Mouse (Mus musculus) liver (tissue): ENCODE results near the gene Tmem260.
A peak's percentile ranks its signal among the peaks of the same experiment; 100 is the strongest.

Experiments used
- DNase-seq: peaks from one replicate; pipeline ENCODE4 v3.0.0-alpha.2; 2020; ENCODE audit warnings: mixed read lengths

Tmem260 gene

GRCm38 (mm10) chr14:48482762-48483161, 36.8 kb downstream of the Tmem260 start:
- DNase-seq: no peak

- DNase-seq: peak; percentile 37
These were observed 48.0 kb downstream of the Tmem260 start for GRCm38 (mm10) chr14:48493896-48494295.

- DNase-seq: no peak
These were observed 56.6 kb downstream of the Tmem260 start for GRCm38 (mm10) chr14:48502573-48502972.

DNA sequence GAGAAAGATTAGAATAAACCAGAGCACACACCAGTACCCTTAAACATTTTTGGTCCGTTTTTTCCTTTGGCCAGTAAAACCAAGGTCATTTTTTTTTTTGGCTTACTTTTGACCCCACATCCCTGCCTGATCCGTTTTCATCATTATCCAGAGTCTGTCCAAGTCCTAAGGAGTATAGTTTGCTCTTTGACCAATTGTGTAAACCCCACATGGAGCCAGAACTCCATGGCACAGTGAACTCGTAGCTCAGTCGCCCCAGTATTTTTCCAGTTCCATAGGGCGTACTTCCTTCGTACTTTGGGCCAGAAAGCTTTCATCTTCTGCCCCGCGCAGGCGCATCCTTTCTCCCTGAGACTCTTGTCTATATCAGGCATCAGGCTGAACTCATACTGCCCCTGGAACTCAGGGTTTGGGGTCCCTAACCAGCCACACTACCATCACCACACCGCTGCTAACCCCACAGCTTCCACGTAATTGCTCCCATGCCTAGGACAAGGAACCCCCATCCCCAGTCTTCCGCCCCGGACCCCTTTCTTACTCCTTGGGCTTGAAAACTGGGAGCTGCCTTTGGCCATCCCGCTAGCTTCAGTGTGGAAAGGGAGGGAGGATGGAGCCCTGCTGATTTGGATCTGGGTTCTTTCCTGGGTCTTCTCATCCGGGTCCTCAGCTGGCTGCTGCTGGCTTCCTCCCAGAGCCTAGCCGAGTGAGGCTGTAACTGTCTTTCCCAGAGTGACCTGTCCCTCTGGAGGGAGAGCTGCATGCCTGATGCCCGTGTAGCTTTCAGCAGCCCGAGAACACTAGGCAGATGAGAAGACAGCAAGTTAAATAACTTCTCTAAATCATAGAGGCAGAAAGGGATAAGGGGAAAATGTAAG, 58.0 kb downstream of the Tmem260 start:
- no peak for DNase-seq

GRCm38 (mm10) chr14:48504566-48504950, 58.6 kb downstream of the Tmem260 start:
- DNase-seq: no peak

- no peak for DNase-seq
These were observed 59.7 kb downstream of the Tmem260 start for GRCm38 (mm10) chr14:48505606-48506005.

GRCm38 (mm10) chr14:48507376-48507775, 61.5 kb downstream of the Tmem260 start:
- no peak for DNase-seq

- DNase-seq: no peak
These were observed 63.2 kb downstream of the Tmem260 start for GRCm38 (mm10) chr14:48509131-48509530.

DNA sequence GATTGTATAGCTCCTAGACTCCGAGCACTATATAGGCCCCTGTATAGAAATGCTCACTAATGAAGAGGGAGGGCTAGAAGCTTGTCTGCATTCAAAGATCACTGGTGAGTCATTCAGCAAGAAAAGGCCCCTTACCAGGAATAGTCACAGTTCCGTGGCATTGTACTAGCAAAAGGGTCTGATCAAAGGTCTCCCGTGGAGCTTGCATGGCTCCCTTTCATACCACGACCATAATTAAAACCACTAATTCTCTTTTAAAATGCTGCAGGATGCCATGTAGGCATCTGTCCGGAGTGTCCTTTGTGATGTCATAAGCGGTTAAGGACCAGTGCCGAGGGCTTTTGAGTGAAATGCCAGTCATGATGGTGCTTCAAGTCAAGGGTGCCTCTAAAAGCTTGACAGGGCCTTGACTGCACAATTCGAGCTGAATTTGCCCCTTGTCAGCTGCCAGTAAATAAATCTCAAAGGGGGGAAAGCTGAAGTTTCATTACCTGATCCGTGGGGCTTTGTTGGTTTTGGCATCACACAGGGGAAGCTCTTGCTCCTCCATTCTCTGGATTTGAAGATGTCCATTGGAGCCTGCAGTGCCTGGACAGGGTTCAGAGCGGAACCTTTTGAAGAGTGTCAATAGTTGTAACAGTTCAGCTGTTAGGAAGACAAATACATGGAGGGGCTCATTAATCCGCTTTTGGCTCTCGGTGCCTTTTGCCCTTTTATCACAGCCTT, 67.3 kb downstream of the Tmem260 start:
- no peak for DNase-seq

- no peak for DNase-seq
These were observed 68.0 kb downstream of the Tmem260 start for GRCm38 (mm10) chr14:48513824-48514493.

DNA sequence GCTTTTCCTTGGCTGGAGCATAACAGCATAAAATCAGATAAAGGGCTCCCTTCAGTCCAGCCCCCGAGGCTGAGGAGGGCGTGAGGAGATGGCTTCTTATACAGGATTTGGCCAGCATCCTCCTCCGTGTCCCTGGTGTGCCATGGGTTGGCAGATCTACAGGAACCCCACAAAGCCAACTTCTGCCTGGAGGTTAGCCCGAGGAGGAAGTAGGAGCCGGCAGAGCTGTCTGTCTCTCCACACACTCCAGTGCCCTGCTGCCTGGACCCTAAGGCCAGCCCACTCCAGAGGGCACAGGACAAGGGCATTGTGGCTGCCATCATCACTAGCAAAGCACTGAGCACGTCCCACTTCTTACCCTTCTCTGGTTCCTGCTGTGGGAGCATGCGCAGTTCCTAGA, 68.7 kb downstream of the Tmem260 start:
- no peak for DNase-seq

DNA sequence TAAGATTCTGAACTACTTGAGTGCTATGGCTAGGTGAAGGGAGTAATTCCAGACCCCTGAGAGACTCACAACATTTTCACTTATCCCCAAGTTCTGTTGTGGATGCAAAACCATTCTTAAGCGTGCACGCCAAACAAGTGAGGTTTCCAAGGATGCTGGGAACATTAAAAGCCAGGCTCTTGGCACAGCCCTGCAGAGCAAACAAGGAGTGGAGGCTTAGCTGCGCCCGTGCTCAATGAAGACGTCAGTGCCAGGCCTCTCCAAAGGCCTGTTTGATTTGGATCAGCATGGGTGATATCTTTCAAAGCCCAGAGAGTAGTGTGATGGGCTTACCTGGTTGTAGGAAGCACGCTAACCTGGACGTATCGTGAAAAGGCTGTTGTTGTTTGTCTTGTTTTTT, 69.6 kb downstream of the Tmem260 start:
- DNase-seq: no peak

- DNase-seq: no peak
These were observed 77.4 kb downstream of the Tmem260 start for GRCm38 (mm10) chr14:48523361-48523760.

DNA sequence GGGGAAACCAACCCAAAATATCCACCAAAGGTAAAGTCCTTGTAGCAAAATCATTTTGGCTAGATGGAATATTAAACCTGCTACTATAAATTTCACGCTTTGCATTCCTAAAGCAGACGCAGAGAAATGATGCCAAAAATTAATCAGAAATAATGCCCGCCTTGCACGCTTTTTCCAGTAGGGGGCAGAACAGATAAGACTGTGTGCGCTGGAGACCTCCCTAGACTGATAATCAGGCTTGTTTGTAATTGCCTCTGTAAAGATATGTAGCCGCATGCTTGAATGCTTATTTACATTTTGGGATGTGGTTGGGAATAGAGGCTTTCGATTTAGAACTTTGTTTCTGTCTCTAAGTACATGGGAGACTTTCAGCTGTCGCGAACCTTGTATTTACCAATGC, 78.2 kb downstream of the Tmem260 start:
- DNase-seq: peak; percentile 43

DNA sequence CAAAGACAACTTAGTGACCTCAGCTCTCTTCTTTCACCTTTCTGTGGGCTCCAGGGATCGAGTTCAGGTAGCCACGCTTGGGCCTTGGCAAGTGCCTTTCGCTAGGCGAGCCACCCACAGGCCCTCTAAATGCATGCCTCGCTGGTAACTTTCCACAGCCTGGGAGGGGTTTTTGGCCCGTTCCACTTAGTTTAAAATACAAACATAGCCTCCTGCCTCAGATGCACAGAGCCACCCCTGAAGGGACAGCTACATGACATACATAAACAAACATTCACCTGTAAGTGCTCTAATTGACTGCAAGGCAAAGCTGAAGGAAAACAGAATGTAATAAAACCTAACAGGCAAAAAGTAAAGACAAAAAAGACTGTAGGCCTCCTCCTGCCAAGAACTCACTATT, 79.1 kb downstream of the Tmem260 start:
- no peak for DNase-seq

DNA sequence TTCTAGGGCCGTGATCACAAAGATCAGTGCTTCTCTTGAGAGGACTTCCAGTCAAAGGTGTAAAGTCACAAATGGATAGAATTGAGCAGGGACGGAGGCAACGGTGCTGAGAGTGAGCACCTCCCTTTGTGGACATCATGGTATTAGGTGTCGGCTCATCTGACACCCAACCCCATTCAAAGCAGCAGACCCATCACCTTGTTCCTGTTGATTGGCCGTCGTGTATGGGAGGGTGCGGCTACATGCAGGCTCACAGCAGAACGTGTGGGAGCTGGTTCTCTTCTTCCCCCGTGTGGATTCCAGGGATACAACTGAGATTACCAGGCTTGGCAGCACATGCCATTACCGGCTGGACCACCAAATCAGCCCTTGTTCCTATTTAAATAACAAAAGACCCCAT, 84.7 kb downstream of the Tmem260 start:
- DNase-seq: no peak

DNA sequence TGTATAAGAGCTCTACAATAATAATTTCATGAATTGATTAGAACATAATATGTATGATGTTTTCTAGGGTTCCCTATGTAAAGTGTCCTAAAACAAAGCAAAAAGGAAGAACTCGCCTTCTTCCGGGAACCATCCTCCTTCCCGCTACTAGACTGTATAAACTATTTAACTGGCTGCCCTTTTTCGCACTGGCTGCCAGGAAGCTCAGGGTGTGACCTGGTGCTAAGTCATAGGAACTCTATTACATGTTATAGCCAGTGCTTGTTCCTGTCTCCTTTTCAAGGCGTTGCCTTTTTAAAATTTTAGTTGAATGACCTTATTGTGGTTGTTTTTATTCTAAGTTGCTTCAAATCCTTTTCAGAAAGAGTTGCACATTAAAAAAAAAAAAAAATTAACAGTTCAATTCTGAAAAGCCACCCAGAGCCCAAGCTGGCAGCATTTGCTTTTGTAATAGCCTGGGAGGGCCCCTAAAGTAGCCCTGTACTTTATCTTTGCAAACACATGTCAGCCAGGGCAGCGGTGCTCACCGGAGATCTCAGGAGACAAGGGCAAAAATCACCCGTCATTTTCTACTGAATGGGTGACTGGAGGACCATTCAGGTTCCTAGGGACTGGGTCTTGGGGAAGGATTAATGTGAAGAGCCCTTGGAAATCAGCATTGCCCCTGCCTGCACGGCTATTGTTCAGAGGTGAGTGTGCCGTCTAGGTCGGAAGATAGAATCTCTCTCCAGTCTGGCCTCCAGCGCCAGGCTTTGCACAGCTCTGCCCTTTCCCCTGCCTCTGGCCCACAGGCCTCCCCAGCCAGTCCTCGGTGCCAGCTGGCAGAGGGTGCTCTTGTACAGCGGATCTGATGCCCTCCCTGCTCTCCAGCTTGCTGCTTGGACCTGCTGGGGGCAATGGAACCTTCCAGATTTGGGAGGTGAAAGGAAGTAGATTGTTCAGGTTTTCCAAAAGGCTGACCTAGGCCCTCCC, 92.2 kb downstream of the Tmem260 start:
- peak; percentile 85 for DNase-seq

- DNase-seq: no peak
These were observed 99.2 kb downstream of the Tmem260 start for GRCm38 (mm10) chr14:48545166-48545565.

DNA sequence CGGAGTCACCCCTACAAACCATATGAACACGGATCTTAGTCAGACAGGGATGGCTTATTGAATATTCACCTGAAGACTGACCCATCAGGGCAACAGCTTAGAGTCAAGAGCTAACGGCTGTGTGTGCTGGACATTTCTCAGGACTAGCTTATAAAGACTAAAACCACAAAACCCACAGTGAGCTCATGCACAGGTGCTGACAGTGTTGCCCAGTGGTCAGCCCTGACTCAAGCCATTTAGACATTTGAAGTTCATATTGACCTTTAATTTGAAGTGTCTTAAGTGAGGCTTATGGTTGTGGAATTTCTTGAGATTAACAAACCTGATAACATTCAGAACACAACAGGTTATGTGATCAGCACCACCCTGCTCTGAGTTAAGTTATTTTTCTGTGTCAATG, 100.1 kb downstream of the Tmem260 start:
- DNase-seq: no peak

GRCm38 (mm10) chr14:48549703-48550102, 103.8 kb downstream of the Tmem260 start:
- DNase-seq: peak; percentile 28

GRCm38 (mm10) chr14:48553216-48553615, 107.3 kb downstream of the Tmem260 start:
- DNase-seq: no peak

- no peak for DNase-seq
These were observed 107.8 kb downstream of the Tmem260 start for GRCm38 (mm10) chr14:48553754-48554153.
